Mouse (Mus musculus): Measurements from ENCODE around the gene Kri1.
"Not testable (repeated sequence)": the region's sequence is repeated elsewhere in the genome, so short reads cannot be mapped to it uniquely, and the experiment has no call there.

Gene Kri1

GRCm38 (mm10) chr9:21223490-21223889 lies 64.3 kb downstream of the Kri1 start:
- not testable (repeated sequence) for ATAC-seq (ENCODE audit: insufficient number of reproducible peaks, low FRiP score, low TSS enrichment)

All from cerebellum, adult (tissue).